Mouse (Mus musculus): ENCODE measurements at regions not wholly inside any gene's neighbourhood (a gene's known extent, or its start where the extent isn't known, plus 50 kb on each side); places are given as distances from the start of the nearest gene placed in this dataset.

DNA sequence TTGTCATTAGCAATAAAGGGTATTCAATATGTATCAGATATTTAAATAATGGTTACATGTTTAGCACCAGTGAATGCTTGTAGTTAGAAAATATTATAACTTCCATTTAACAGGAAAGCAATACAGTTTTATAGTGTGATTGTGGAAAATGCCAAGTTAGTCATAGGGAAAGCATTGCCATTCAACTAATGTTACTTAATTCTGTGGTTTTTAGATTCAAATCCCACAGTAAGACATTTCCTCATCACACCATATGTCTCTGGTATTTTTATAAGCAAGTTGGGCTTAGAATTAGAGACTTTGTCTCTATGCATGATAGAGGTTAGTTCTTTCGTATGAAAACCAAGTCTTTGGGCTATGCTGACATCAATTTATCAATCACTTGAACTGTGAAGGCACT, 133.0 kb downstream of the Prr30 start:
- Histone ChIP-seq H3K9ac (no peak overlapping the region), H3K27me3 (replicated peaks) (no peaks in the 10 kb centered on the region), H3K4me3 (replicated peaks) (no peak overlapping the region), H3K36me3 (no peaks in the 10 kb centered on the region), H3K4me1 (replicated peaks) (no peaks in the 10 kb centered on the region), H3K4me2 (replicated peaks) (no peak overlapping the region), H3K27ac (no peak overlapping the region), H3K9me3 (no peaks in the 10 kb centered on the region)
- 79% methylated on average over 1 of the region's 1 CpGs for WGBS
- ATAC-seq: no peak

DNA sequence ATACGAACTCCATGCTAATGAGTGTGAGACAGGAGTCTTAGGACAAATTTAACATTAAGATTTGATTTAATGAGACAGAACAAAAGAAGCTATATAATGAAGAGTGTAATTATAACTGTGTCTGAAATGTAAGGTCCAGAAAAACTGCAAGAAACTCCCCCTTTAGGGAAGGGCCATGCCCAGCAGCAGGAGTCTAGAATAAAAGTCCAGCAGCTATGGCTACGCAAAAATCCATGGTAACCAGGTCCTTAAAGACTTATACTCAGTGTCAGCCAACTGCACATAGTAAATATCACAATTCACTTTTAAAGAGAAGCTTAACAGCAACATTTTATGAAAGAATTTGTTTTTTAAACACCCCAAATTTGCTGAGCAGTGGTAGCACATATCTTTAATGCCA, 143.3 kb downstream of the Prr30 start:
- no peak for ATAC-seq
- Histone ChIP-seq H3K9ac (no peak overlapping the region), H3K36me3 (no peaks in the 10 kb centered on the region), H3K27me3 (replicated peaks) (no peaks in the 10 kb centered on the region), H3K4me3 (replicated peaks) (no peak overlapping the region), H3K9me3 (no peaks in the 10 kb centered on the region), H3K27ac (no peak overlapping the region), H3K4me2 (replicated peaks) (no peak overlapping the region), H3K4me1 (replicated peaks) (no peaks in the 10 kb centered on the region)
- WGBS: 89% methylated on average over 2 of the region's 2 CpGs

DNA sequence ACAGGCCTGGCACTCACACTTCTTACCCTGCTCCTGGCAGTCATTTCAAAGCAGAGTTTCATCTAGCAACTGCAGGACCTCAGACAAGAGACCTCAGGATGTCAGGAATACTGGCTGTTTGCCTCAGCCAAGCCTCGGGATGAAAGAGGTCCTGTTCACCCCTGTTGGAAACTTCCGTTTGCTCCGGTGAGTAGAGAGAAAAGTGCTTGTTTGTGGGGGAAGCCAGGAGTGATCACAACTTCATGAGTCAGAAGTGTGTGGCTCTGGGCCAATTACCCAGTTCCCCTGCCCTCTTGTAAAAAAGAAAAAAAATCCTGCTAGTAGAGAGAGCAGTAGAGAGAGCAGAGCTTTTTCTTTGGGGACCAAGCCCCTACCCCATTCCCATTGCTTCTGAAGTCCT, 144.2 kb downstream of the Prr30 start:
- no peak overlapping the region for H3K9ac ChIP-seq
- no peak overlapping the region for H3K4me2 ChIP-seq (replicated peaks)
- no peak for ATAC-seq
- H3K27me3 ChIP-seq (replicated peaks): no peaks in the 10 kb centered on the region
- no peak overlapping the region for H3K27ac ChIP-seq
- 27% methylated on average over 3 of the region's 3 CpGs for WGBS
- no peak overlapping the region for H3K4me3 ChIP-seq (replicated peaks)
- H3K9me3 ChIP-seq: no peaks in the 10 kb centered on the region
- no peaks in the 10 kb centered on the region for H3K4me1 ChIP-seq (replicated peaks)
- no peaks in the 10 kb centered on the region for H3K36me3 ChIP-seq

DNA sequence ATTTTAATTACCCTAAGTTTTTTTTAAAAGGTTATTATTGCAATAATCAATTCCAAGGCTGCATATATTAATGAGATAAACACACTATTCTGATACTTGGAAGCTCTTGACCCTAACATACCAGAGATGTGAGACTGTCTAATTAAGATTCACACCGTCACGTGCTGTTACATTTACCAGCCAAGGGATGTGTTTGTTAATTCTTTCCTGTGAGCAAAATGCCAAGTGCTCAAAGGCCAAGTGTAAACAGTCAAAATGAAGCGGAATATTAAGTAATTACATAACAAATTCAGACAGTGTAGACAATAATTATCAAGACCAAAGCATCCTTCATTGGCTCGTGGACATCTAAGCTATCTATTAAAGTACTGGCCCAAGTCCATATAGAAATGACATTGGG, 145.3 kb downstream of the Prr30 start:
- ATAC-seq: no peak
- no peak overlapping the region for H3K4me2 ChIP-seq (replicated peaks)
- H3K27me3 ChIP-seq (replicated peaks): no peaks in the 10 kb centered on the region
- H3K27ac ChIP-seq: no peak overlapping the region
- no peaks in the 10 kb centered on the region for H3K9me3 ChIP-seq
- 76% methylated on average over 4 of the region's 4 CpGs for WGBS
- H3K9ac ChIP-seq: no peak overlapping the region
- H3K4me1 ChIP-seq (replicated peaks): no peaks in the 10 kb centered on the region
- no peak overlapping the region for H3K4me3 ChIP-seq (replicated peaks)
- no peaks in the 10 kb centered on the region for H3K36me3 ChIP-seq

DNA sequence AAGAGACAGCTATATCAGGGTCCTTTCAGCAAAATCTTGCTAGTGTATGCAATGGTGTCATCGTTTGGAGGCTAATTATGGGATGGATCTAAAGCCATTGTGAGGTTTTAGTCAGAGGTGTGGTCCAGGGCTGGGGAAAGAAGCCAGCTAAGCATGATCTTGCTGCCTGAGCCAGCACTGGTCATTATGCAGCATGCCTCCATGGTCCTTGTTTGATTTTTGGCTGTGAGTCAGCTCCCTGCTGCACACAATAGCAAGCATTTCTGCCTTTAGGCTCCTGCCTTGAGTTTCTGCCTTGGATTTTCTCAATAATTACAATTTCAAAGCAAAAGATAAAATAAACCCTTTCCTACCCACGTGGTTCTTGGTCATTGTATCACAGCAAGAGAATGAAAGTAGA, 147.4 kb downstream of the Prr30 start:
- H3K27me3 ChIP-seq (replicated peaks): no peaks in the 10 kb centered on the region
- no peak overlapping the region for H3K4me3 ChIP-seq (replicated peaks)
- H3K27ac ChIP-seq: no peak overlapping the region
- H3K36me3 ChIP-seq: no peaks in the 10 kb centered on the region
- H3K9me3 ChIP-seq: no peaks in the 10 kb centered on the region
- no peak overlapping the region for H3K9ac ChIP-seq
- H3K4me1 ChIP-seq (replicated peaks): no peaks in the 10 kb centered on the region
- 69% methylated on average over 2 of the region's 2 CpGs for WGBS
- no peak overlapping the region for H3K4me2 ChIP-seq (replicated peaks)
- ATAC-seq: no peak

GRCm38 (mm10) chr14:101050212-101050611, 149.9 kb downstream of the Prr30 start:
- ATAC-seq: no peak
- 79% methylated on average over 2 of the region's 2 CpGs for WGBS
- H3K4me1 ChIP-seq (replicated peaks): no peaks in the 10 kb centered on the region
- H3K9ac ChIP-seq: no peak overlapping the region
- H3K36me3 ChIP-seq: no peaks in the 10 kb centered on the region
- no peak overlapping the region for H3K4me3 ChIP-seq (replicated peaks)
- no peak overlapping the region for H3K4me2 ChIP-seq (replicated peaks)
- no peaks in the 10 kb centered on the region for H3K9me3 ChIP-seq
- H3K27ac ChIP-seq: no peak overlapping the region
- H3K27me3 ChIP-seq (replicated peaks): no peaks in the 10 kb centered on the region

GRCm38 (mm10) chr14:101049664-101050203, 150.4 kb downstream of the Prr30 start:
- no peak overlapping the region for H3K27ac ChIP-seq
- H3K9ac ChIP-seq: no peak overlapping the region
- H3K4me3 ChIP-seq (replicated peaks): no peak overlapping the region
- no peaks in the 10 kb centered on the region for H3K9me3 ChIP-seq
- 63% methylated on average over 4 of the region's 4 CpGs for WGBS
- H3K4me1 ChIP-seq (replicated peaks): no peaks in the 10 kb centered on the region
- H3K36me3 ChIP-seq: no peaks in the 10 kb centered on the region
- H3K4me2 ChIP-seq (replicated peaks): no peak overlapping the region
- peak; percentile 43; the same call in 1 of the 2 replicates for ATAC-seq
- no peaks in the 10 kb centered on the region for H3K27me3 ChIP-seq (replicated peaks)

DNA sequence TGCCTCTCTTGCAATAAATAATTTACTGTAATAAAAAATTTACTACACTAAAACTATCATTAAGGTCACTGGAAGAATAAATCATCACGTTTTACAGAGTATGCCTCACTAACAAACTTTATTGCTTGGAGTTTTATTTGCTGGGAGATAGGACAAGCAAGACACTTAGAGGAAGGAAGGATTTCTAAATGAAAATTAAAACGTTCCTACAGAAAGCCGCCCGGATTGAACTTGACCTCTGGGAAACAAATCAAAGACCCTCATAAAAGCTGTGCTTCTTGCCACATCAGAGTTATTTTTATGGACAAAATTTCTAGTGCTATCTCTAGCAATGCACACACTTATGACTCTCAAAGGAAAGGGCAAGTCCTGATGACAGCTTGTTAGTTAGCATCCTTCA, 156.6 kb downstream of the Prr30 start:
- H3K4me3 ChIP-seq (replicated peaks): no peak overlapping the region
- H3K27me3 ChIP-seq (replicated peaks): no peaks in the 10 kb centered on the region
- no peaks in the 10 kb centered on the region for H3K9me3 ChIP-seq
- H3K27ac ChIP-seq: no peak overlapping the region
- no peaks in the 10 kb centered on the region for H3K4me1 ChIP-seq (replicated peaks)
- H3K9ac ChIP-seq: no peak overlapping the region
- no peak for ATAC-seq
- WGBS: 36% methylated on average over 4 of the region's 4 CpGs
- H3K4me2 ChIP-seq (replicated peaks): no peak overlapping the region
- H3K36me3 ChIP-seq: no peaks in the 10 kb centered on the region

DNA sequence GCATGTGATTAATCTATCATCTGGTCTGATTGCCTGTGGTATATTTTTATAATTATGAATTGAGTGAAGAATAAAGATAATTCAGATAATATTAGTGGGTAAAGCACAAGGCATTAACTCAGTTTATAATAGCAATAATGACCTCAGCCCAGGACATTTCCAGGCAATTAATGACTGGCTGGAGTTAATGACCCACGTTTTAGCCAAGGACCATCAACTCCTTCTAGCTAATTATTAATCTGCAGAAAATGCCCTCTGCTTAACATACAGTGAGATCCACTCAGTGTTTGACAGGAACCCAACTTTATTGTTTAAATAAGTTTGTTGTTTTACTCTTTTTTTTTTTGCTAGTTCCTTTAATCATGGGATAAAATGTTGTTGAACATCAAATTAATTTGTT, 199.1 kb downstream of the Prr30 start:
- WGBS: 33% methylated on average over 1 of the region's 1 CpGs
- H3K36me3 ChIP-seq: no peaks in the 10 kb centered on the region
- no peaks in the 10 kb centered on the region for H3K4me1 ChIP-seq (replicated peaks)
- H3K27me3 ChIP-seq (replicated peaks): no peaks in the 10 kb centered on the region
- H3K4me2 ChIP-seq (replicated peaks): no peak overlapping the region
- no peak for ATAC-seq
- no peak overlapping the region for H3K27ac ChIP-seq
- H3K9me3 ChIP-seq: no peaks in the 10 kb centered on the region
- no peak overlapping the region for H3K4me3 ChIP-seq (replicated peaks)
- H3K9ac ChIP-seq: no peak overlapping the region

DNA sequence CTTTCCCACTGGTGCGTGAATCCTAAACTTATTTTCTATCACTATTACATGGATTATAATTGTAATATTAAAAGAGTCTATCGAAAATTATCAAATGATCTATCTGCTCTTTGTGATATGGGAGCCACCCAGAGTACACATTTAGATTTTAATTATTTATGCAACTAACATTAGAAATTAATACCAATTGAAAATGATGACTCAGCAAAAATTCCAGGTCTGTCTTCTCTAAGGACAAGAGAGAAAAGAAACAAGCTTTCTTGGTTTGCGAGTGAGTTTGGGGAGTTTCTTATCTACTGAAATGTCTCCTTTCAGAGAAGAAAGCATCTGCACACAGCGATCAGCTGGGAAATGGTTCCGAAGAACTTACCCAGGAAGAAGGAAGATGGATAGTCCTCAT, 219.4 kb downstream of the Prr30 start:
- Histone ChIP-seq H3K27ac (no peak overlapping the region), H3K4me3 (replicated peaks) (no peak overlapping the region), H3K27me3 (replicated peaks) (no peaks in the 10 kb centered on the region), H3K36me3 (no peaks in the 10 kb centered on the region), H3K9me3 (no peaks in the 10 kb centered on the region), H3K4me2 (replicated peaks) (no peak overlapping the region), H3K9ac (no peak overlapping the region), H3K4me1 (replicated peaks) (no peaks in the 10 kb centered on the region)
- 88% methylated on average over 5 of the region's 5 CpGs for WGBS
- ATAC-seq: no peak

- Histone ChIP-seq H3K4me1 (replicated peaks) (no peaks in the 10 kb centered on the region), H3K9me3 (no peaks in the 10 kb centered on the region), H3K9ac (no peak overlapping the region), H3K4me3 (replicated peaks) (no peak overlapping the region), H3K4me2 (replicated peaks) (no peak overlapping the region), H3K36me3 (no peaks in the 10 kb centered on the region), H3K27ac (no peak overlapping the region), H3K27me3 (replicated peaks) (no peaks in the 10 kb centered on the region)
- WGBS: 93% methylated on average over 2 of the region's 2 CpGs
- no peak for ATAC-seq
Measured at GRCm38 (mm10) chr14:100978515-100978914, 221.6 kb downstream of the Prr30 start.

GRCm38 (mm10) chr14:100970970-100971369, 229.2 kb downstream of the Prr30 start:
- Histone ChIP-seq H3K4me1 (replicated peaks) (no peaks in the 10 kb centered on the region), H3K9me3 (no peaks in the 10 kb centered on the region), H3K36me3 (no peaks in the 10 kb centered on the region), H3K9ac (no peak overlapping the region), H3K27ac (no peak overlapping the region), H3K4me3 (replicated peaks) (no peak overlapping the region), H3K4me2 (replicated peaks) (no peak overlapping the region), H3K27me3 (replicated peaks) (no peaks in the 10 kb centered on the region)
- 64% methylated on average over 2 of the region's 2 CpGs for WGBS
- no peak for ATAC-seq

DNA sequence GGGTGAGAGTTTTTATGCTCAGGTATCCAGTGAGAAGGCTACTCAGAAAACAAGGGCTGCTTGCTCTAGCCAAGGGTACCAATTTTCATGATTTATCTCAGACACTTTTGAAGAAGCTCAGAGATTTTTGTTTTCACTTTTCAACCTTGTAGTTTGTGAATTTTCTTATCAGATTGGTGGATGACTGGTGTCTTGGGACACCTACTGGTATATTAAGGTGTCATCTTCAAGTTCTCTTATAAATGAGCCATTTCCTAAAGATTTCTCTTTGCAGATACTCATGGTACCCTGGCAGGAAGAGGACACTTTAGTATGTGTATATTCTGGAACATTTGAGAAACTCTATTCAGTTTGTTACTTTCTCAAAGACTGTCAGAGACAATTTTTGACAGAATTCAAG, 239.9 kb downstream of the Prr30 start:
- no peak overlapping the region for H3K9ac ChIP-seq
- no peak overlapping the region for H3K27ac ChIP-seq
- no peaks in the 10 kb centered on the region for H3K36me3 ChIP-seq
- ATAC-seq: no peak
- H3K9me3 ChIP-seq: no peaks in the 10 kb centered on the region
- H3K27me3 ChIP-seq (replicated peaks): no peaks in the 10 kb centered on the region
- no peaks in the 10 kb centered on the region for H3K4me1 ChIP-seq (replicated peaks)
- no peak overlapping the region for H3K4me2 ChIP-seq (replicated peaks)
- H3K4me3 ChIP-seq (replicated peaks): no peak overlapping the region

Data from intestine, embryonic 15.5 days (tissue).